Mouse (Mus musculus): ENCODE results near the gene Senp5.

Senp5 gene

GRCm38 (mm10) chr16:31936568-31936967, 66.5 kb downstream of the Senp5 start:
- no peak for DNase-seq

- DNase-seq, result no peak
Observed at GRCm38 (mm10) chr16:31935091-31935979, 67.8 kb downstream of the Senp5 start.

GRCm38 (mm10) chr16:31934550-31935010, 68.5 kb downstream of the Senp5 start:
- DNase-seq, result no peak

GRCm38 (mm10) chr16:31933751-31934549, 69.1 kb downstream of the Senp5 start, which contains the start of gene Pigz:
TSS of gene Pigz (plus strand) at chr16:31933851.
- DNase-seq, result peak; percentile 70

GRCm38 (mm10) chr16:31932840-31933697, 70.0 kb downstream of the Senp5 start:
- DNase-seq, result peak; percentile 96

- peak; percentile 78 for DNase-seq
Observed at GRCm38 (mm10) chr16:31932255-31932654, 70.8 kb downstream of the Senp5 start.

- peak; percentile 45 for DNase-seq
Observed at GRCm38 (mm10) chr16:31931330-31931729, 71.8 kb downstream of the Senp5 start.

- DNase-seq, result no peak
Observed at GRCm38 (mm10) chr16:31927412-31927811, 75.7 kb downstream of the Senp5 start.

GRCm38 (mm10) chr16:31926547-31927182, 76.4 kb downstream of the Senp5 start:
- DNase-seq, result no peak

GRCm38 (mm10) chr16:31926091-31926490, 77.0 kb downstream of the Senp5 start:
- DNase-seq, result no peak

GRCm38 (mm10) chr16:31924368-31924767, 78.7 kb downstream of the Senp5 start:
- no peak for DNase-seq

GRCm38 (mm10) chr16:31918248-31918724, 84.8 kb downstream of the Senp5 start:
- peak; percentile 85 for DNase-seq

- no peak for DNase-seq
Observed at GRCm38 (mm10) chr16:31917776-31918175, 85.3 kb downstream of the Senp5 start.

GRCm38 (mm10) chr16:31910281-31910847, 92.7 kb downstream of the Senp5 start:
- no peak for DNase-seq

All from layer of hippocampus, adult 9-11 months (tissue).